Mouse (Mus musculus) adrenal gland (tissue): ENCODE measurements around the gene Zmynd10.
"Not testable (repeated sequence)": the region's sequence is repeated elsewhere in the genome, so short reads cannot be mapped to it uniquely, and the experiment has no call there.

Experiments used
- intact Hi-C: fragments of 180-260 bp; cut with DNase I; formaldehyde crosslinking; loops from one replicate; pipeline ENCODE4 v1.15.1; 2025

Gene Zmynd10

GRCm38 (mm10) chr9:107554319-107554825 lies 7.3 kb downstream of the Zmynd10 start:
- intact Hi-C loops = no loop called here

- intact Hi-C loops = no loop called here
Observed at GRCm38 (mm10) chr9:107555031-107555457, 7.9 kb downstream of the Zmynd10 start.

DNA sequence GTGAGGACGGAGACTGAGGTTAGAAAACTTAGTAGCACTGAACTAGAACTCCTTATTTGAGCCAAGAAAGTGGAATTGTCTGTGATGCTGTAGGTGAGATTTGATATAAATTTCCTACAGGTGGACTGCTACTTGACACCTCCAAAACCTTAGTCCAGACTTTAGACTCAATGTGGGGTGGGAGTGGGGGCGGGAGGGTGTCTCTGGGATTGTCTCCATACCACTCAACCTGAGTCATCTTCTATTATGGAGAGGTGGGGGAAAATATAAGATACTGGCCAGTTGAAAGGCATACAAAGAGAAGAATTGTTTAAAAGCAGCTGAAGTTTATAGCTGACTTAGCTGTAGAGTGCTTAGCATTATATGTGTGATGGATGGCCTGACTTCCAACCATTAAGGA lies 8.6 kb downstream of the Zmynd10 start:
- intact Hi-C loops = no loop called here

GRCm38 (mm10) chr9:107556346-107556745 lies 9.2 kb downstream of the Zmynd10 start:
- intact Hi-C loops = no loop called here

- intact Hi-C loops = no loop called here
Observed at GRCm38 (mm10) chr9:107563029-107563581, 16.0 kb downstream of the Zmynd10 start, which contains the start of gene Tusc2. TSS of gene Tusc2 (plus strand) at chr9:107563255.

- intact Hi-C loops = not testable (repeated sequence)
Observed at GRCm38 (mm10) chr9:107565556-107565955, 18.5 kb downstream of the Zmynd10 start.

DNA sequence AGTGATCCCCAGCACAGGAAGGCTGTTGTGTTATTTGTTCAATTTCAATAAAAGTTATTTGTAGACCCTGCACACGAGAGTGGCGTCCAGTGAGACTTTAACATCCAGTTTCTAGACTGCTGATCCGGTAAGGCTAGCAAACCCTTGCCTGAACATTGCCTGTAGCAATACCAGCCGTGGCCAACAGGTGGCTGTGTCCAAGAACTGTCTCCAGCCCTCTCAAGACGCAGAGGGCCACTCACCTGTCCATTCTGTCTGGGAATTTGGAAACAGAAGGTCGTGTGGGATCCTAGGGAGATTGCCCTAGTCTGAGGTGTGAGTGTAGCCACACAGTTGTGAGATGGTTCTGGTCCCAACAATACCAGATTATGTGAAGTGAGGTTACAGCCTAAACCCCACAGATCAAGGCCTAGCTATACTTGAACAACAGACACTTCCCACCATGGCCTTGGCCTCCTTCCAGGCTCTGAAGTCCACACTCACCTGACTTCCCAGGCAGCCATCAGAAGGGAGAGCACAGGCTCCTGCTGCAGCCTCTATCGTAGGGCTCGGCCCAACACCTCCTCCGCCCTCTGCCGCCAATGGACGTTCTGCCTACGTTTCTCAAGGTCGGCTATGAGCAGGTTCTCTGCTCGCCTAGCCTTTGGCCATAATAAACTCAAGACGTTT lies 19.1 kb downstream of the Zmynd10 start:
- intact Hi-C loops = no loop called here

DNA sequence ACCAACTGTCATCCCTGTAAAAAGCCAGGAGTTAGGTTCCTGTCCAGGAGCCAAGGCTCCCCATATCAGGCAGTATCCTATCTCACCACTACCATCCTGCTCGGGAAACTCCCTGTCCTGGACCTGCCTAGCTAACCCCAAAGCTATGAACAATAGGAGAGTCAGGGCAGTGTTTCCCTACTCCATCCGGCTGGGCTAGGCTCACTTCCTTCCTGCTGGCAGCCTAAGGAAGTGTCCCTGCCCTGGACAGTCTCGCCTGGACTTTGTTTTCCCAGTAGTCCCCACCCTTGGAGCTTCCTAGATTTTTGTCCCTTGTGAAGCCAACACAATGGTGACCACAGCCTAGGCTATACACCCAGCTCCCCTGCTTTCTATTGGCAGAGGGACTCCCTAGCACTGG lies 19.8 kb downstream of the Zmynd10 start:
- intact Hi-C loops = no loop called here

- intact Hi-C loops = no loop called here
Observed at GRCm38 (mm10) chr9:107567702-107568319, 20.7 kb downstream of the Zmynd10 start, which contains the start of gene Hyal2. TSS of gene Hyal2 (plus strand) at chr9:107567945.

- intact Hi-C loops = no loop called here
Observed at GRCm38 (mm10) chr9:107568331-107569261, 21.5 kb downstream of the Zmynd10 start.

- intact Hi-C loops = no loop called here
Observed at GRCm38 (mm10) chr9:107569270-107569669, 22.2 kb downstream of the Zmynd10 start.

GRCm38 (mm10) chr9:107570016-107570415 lies 22.9 kb downstream of the Zmynd10 start:
- intact Hi-C loops = no loop called here

DNA sequence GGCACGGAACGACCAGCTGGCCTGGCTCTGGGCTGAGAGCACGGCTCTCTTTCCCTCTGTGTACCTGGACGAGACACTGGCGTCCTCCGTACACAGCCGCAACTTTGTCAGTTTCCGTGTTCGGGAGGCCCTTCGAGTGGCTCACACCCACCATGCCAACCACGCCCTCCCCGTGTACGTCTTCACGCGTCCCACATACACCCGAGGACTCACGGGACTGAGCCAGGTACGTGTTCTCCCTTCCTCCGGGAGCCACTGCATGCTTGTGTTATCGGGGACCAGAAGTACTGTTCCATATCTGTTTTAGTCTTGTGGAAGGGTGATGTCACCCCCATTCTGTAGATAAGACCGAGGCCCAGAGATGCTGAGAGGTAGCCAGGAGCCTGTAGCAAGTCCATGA lies 23.7 kb downstream of the Zmynd10 start:
- intact Hi-C loops = no loop called here

- intact Hi-C loops = no loop called here
Observed at GRCm38 (mm10) chr9:107571534-107572326, 24.6 kb downstream of the Zmynd10 start.

- intact Hi-C loops = no loop called here
Observed at GRCm38 (mm10) chr9:107572327-107572662, 25.2 kb downstream of the Zmynd10 start.

GRCm38 (mm10) chr9:107573774-107574173 lies 26.7 kb downstream of the Zmynd10 start:
- intact Hi-C loops = not testable (repeated sequence)

DNA sequence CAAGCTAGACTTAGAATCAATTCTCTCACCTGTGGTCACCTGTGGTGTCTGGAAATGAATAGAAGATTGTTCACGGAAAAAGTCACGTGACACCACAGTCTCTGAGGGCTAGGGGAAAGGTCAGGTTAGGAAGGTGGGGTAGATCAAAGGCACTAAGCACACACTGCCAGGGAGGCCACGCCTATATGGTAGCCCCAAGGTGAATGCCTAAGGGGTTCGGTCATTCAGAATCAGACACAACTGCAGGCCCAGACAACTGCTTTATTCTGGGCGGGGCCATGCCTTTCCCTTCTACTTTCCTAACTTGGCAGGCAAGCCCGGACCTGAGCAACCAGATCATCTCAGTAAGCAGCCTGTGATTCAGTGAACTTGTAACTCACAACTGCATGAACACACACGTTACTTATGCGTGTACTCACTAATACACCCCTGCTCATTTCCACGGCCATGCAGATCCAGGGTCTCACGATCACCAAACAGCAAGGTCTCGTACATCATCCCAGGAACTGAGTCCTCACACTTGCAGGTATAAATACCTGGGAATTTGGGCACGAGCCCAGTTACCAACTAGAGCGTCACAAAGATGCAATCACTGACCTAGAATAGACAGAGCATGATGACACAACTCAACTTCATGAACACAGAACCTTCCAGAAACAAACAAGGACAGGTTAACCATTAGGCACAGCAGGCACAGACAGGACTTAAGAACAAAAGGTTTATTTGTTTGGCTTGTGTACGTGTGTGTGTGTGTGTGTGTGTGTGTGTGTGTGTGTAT lies 28.7 kb downstream of the Zmynd10 start:
- intact Hi-C loops = no loop called here

DNA sequence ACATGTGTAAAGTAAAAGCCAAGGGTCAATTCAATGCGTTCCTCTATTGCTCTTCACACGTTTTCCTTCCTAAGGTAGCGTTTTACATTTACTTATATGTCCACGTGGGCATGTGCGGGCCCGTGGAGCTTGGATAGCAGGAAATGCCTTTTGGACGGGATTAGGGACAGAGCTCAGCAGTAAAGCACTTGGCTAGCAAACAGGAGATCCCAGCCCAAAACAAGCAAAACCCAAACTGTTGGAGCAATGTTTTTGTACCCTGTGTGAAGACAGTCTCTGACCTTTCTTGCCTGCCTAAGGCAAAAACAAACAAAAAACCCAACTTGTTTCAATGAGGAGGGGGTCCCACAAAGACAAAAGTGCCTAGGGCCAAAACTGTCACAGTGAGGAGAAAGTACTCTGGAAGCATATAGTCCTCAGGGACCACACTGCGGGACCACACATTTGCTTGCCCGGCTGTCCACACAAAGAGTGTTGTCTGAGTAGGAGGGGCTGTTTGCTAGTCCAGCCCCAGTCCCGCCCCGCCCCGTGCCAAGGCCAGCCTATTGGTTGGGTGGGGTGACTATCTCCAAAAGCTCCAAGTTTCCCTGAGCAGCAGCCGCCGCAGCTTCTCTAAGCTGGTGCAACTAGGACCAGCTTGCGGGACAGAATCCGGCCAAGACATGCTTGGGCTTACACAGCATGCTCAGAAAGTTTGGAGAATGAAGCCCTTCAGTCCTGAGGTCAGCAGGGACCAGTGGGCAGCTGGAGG lies 29.4 kb downstream of the Zmynd10 start, which contains the start of gene Hyal1:
TSS of gene Hyal1 (plus strand) at position 571 of the 751 bp plus-strand sequence.
- intact Hi-C loops = no loop called here

- intact Hi-C loops = no loop called here
Observed at GRCm38 (mm10) chr9:107577871-107578270, 30.8 kb downstream of the Zmynd10 start.
